Mouse (Mus musculus) liver (tissue): Measurements from ENCODE around the gene Zdhhc19.
A peak's percentile ranks its signal among the peaks of the same experiment; 100 is the strongest.

Experiments
- DNase-seq: peaks from one replicate; pipeline ENCODE4 v3.0.0-alpha.2; 2020; ENCODE audit warnings: mixed read lengths

Gene Zdhhc19

DNA sequence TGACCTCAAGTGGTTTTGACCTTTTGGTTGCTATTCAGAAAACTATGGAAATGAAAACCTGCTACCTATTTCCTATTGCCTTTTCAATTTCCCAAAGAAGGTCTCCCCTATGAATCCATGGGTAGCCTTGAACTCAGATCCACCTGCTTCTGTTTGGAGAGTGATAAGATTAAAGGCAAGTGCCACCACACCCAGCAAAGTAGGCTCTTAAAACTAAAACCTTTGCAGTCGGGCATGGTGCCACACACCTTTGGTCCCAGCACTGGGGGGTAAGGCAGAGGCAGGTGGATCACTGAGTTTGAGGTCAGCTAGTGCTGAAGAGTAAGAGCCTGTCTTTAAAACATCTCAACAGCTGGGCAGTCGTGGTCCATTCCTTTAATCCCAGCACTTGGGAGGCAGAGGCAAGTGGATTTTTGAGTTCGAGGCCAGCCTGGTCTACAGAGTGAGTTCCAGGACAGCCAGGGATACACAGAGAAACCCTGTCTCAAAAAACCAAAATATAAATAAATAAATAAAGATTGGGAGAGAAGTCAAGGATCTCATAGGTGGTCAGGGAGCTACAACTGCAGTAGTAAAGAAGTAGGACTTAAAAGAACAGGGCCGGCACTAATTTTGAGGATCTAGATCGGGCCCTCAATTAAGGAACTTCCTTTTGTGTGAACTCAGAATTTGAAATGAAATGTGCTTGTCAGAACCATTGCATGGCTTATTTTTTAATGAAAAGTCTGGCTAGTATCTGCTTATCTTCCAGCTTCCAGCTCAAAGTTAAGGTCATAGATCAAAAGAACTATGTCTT lies 114.6 kb downstream of the Zdhhc19 start:
- DNase-seq: peak; percentile 72
